Mouse (Mus musculus) midbrain, embryonic 13.5 days (tissue): ENCODE measurements around the gene Urm1. TPM values are rescaled to one million over a fixed set of nuclear protein-coding genes. Genes with fewer than 3 reads are reported as not detected.

Source experiments
- ATAC-seq: fragments of 200-750 bp; cut with Nextera tagmentation; 2 replicates; pipeline ENCODE4 v1.8.0; 2017; ENCODE audit warnings: mild to moderate bottlenecking, moderate TSS enrichment, moderate library complexity
- H3K27ac ChIP-seq: fragments of 300-500 bp; sonication (generic); 2 replicates; pipeline ENCODE4 v1.5.1; 2015; ENCODE audit warnings: inconsistent platforms, mild to moderate bottlenecking, moderate library complexity
- H3K27me3 ChIP-seq: fragments of 300-500 bp; sonication (generic); 2 replicates; pipeline ENCODE4 v1.6.1; 2015; ENCODE audit warnings: mild to moderate bottlenecking, inconsistent platforms
- H3K36me3 ChIP-seq: fragments of 300-500 bp; sonication (generic); 2 replicates; pipeline ENCODE4 v1.6.1; 2015; ENCODE audit warnings: mild to moderate bottlenecking, inconsistent platforms
- H3K4me1 ChIP-seq: fragments of 300-500 bp; sonication (generic); replicated peaks from 2 replicates; pipeline ENCODE4 v1.6.1; 2015; ENCODE audit warnings: inconsistent platforms
- H3K4me2 ChIP-seq: fragments of 300-500 bp; sonication (generic); replicated peaks from 2 replicates; pipeline ENCODE4 v1.6.1; 2015; ENCODE audit warnings: moderate library complexity, mild to moderate bottlenecking, inconsistent platforms
- H3K4me3 ChIP-seq: fragments of 300-500 bp; sonication (generic); replicated peaks from 2 replicates; pipeline ENCODE4 v1.5.1; 2015; ENCODE audit warnings: mild to moderate bottlenecking, inconsistent platforms
- H3K9ac ChIP-seq: fragments of 300-500 bp; sonication (generic); replicated peaks from 2 replicates; pipeline ENCODE4 v1.6.1; 2015; ENCODE audit warnings: mild to moderate bottlenecking, inconsistent platforms
- H3K9me3 ChIP-seq: fragments of 300-500 bp; sonication (generic); 2 replicates; pipeline ENCODE4 v1.6.1; 2016; ENCODE audit warnings: mild to moderate bottlenecking, inconsistent platforms
- WGBS: fragments of 180-500 bp; shearing (Covaris S2); methylation state at CpG from one replicate; pipeline ENCODE4 v1.1.7; 2015; 5-methylcytosine and 5-hydroxymethylcytosine counted together
- polyA plus RNA-seq: library from polyadenylated mRNA; unstranded; fragments of >200 nt; fragmentation: Nextera tagmentation; extraction: Ambion mirVana; gene quantifications from 2 replicates; pipeline ENCODE4 v1.2.1, GENCODE M21; 2015

The Urm1 gene
- polyA plus RNA-seq, 1 experiment from 2014 or later, result 23.1 TPM

GRCm38 (mm10) chr2:29839460-29839859 is 19.6 kb downstream of the Urm1 start:
- H3K9ac ChIP-seq, result peak overlapping the region; percentile 4; the same call in 1 of the 2 replicates
- peaks cover 21% of the 10 kb centered on the region for H3K36me3 ChIP-seq
- H3K27me3 ChIP-seq, result peaks cover 8% of the 10 kb centered on the region; the same call in 1 of the 2 replicates
- peak; percentile 84 for ATAC-seq
- peaks cover 75% of the 10 kb centered on the region for H3K4me1 ChIP-seq
- no peak overlapping the region for H3K4me3 ChIP-seq
- H3K4me2 ChIP-seq, result no peak overlapping the region
- no peaks in the 10 kb centered on the region for H3K9me3 ChIP-seq
- peak overlapping the region; percentile 87 for H3K27ac ChIP-seq
- 13% methylated on average over 4 of the region's 4 CpGs for WGBS

GRCm38 (mm10) chr2:29843231-29844105 is 23.6 kb downstream of the Urm1 start:
- peak overlapping the region; percentile 77; the same call in 1 of the 2 replicates for H3K4me3 ChIP-seq
- WGBS, result 30% methylated on average over 9 of the region's 9 CpGs
- H3K4me1 ChIP-seq, result peaks cover 68% of the 10 kb centered on the region
- ATAC-seq, result 0 out of 2 replicates have a peak, but pooled peaks have one; percentile 11
- peaks cover 21% of the 10 kb centered on the region for H3K36me3 ChIP-seq
- peak overlapping the region; percentile 78 for H3K4me2 ChIP-seq
- peak overlapping the region; percentile 96 for H3K27ac ChIP-seq
- peak overlapping the region; percentile 98 for H3K9ac ChIP-seq
- H3K27me3 ChIP-seq, result peaks cover 19% of the 10 kb centered on the region
- H3K9me3 ChIP-seq, result no peaks in the 10 kb centered on the region

GRCm38 (mm10) chr2:29844115-29844514 is 24.2 kb downstream of the Urm1 start:
- Histone ChIP-seq H3K4me3 (peak overlapping the region; percentile 77), H3K9ac (peak overlapping the region; percentile 98), H3K27ac (peak overlapping the region; percentile 96), H3K4me1 (peaks cover 67% of the 10 kb centered on the region), H3K9me3 (no peaks in the 10 kb centered on the region), H3K36me3 (peaks cover 21% of the 10 kb centered on the region), H3K27me3 (peaks cover 19% of the 10 kb centered on the region), H3K4me2 (peak overlapping the region; percentile 78)
- ATAC-seq, result no peak
- 19% methylated on average over 2 of the region's 2 CpGs for WGBS

GRCm38 (mm10) chr2:29844661-29845060 is 24.8 kb downstream of the Urm1 start:
- Histone ChIP-seq H3K4me2 (peak overlapping the region; percentile 78), H3K27ac (peak overlapping the region; percentile 96), H3K4me3 (peak overlapping the region; percentile 77), H3K9me3 (no peaks in the 10 kb centered on the region), H3K27me3 (peaks cover 19% of the 10 kb centered on the region), H3K9ac (peak overlapping the region; percentile 98), H3K36me3 (peaks cover 21% of the 10 kb centered on the region), H3K4me1 (peaks cover 67% of the 10 kb centered on the region)
- ATAC-seq, result no peak
- 7% methylated on average over 3 of the region's 3 CpGs for WGBS

GRCm38 (mm10) chr2:29845636-29846035 is 25.8 kb downstream of the Urm1 start:
- peaks cover 19% of the 10 kb centered on the region for H3K27me3 ChIP-seq
- WGBS, result under 1% methylated on average over 25 of the region's 25 CpGs

GRCm38 (mm10) chr2:29846061-29846853 is 26.4 kb downstream of the Urm1 start:
- peak overlapping the region; percentile 98 for H3K9ac ChIP-seq
- peaks cover 19% of the 10 kb centered on the region for H3K27me3 ChIP-seq
- 2% methylated on average over 46 of the region's 47 CpGs for WGBS
- H3K4me2 ChIP-seq, result peak overlapping the region; percentile 78
- peak overlapping the region; percentile 77 for H3K4me3 ChIP-seq
- H3K9me3 ChIP-seq, result no peaks in the 10 kb centered on the region
- peaks cover 21% of the 10 kb centered on the region for H3K36me3 ChIP-seq
- ATAC-seq, result peak; percentile 62
- peaks cover 56% of the 10 kb centered on the region for H3K4me1 ChIP-seq
- peak overlapping the region; percentile 96 for H3K27ac ChIP-seq

More at GRCm38 (mm10) chr2:29845636-29846035, 25.8 kb downstream of the Urm1 start:
- H3K4me3 ChIP-seq, result peak overlapping the region; percentile 77
- no peaks in the 10 kb centered on the region for H3K9me3 ChIP-seq
- H3K27ac ChIP-seq, result peak overlapping the region; percentile 96
- peaks cover 21% of the 10 kb centered on the region for H3K36me3 ChIP-seq
- peak overlapping the region; percentile 78 for H3K4me2 ChIP-seq
- peak; percentile 15; the same call in 1 of the 2 replicates for ATAC-seq
- peak overlapping the region; percentile 98 for H3K9ac ChIP-seq
- H3K4me1 ChIP-seq, result peaks cover 62% of the 10 kb centered on the region

- ATAC-seq, result peak; percentile 13; the same call in 1 of the 2 replicates
- Histone ChIP-seq H3K27me3 (peaks cover 19% of the 10 kb centered on the region), H3K4me2 (peak overlapping the region; percentile 78), H3K4me1 (peaks cover 56% of the 10 kb centered on the region), H3K4me3 (peak overlapping the region; percentile 77), H3K36me3 (peaks cover 16% of the 10 kb centered on the region), H3K27ac (peak overlapping the region; percentile 96), H3K9ac (peak overlapping the region; percentile 98), H3K9me3 (no peaks in the 10 kb centered on the region)
- WGBS, result 15% methylated on average over 3 of the region's 3 CpGs
These were observed 27.0 kb downstream of the Urm1 start for GRCm38 (mm10) chr2:29846911-29847310.

- no peak overlapping the region for H3K4me2 ChIP-seq
- H3K4me3 ChIP-seq, result no peak overlapping the region
- 44% methylated on average over 8 of the region's 8 CpGs for WGBS
- H3K4me1 ChIP-seq, result peaks cover 55% of the 10 kb centered on the region
- peaks cover 15% of the 10 kb centered on the region for H3K27me3 ChIP-seq
- no peaks in the 10 kb centered on the region for H3K9me3 ChIP-seq
- no peaks in the 10 kb centered on the region for H3K36me3 ChIP-seq
- 0 out of 2 replicates have a peak overlapping the region, but pooled peaks have one; percentile 5 for H3K27ac ChIP-seq
- H3K9ac ChIP-seq, result no peak overlapping the region; the same call in 1 of the 2 replicates
- no peak for ATAC-seq
These were observed 29.2 kb downstream of the Urm1 start for GRCm38 (mm10) chr2:29849041-29849440.

GRCm38 (mm10) chr2:29849841-29850480 is 30.1 kb downstream of the Urm1 start:
- H3K4me2 ChIP-seq, result no peak overlapping the region
- H3K27ac ChIP-seq, result peak overlapping the region; percentile 51; the same call in 1 of the 2 replicates
- no peak overlapping the region for H3K9ac ChIP-seq
- ATAC-seq, result no peak
- no peaks in the 10 kb centered on the region for H3K9me3 ChIP-seq
- H3K4me3 ChIP-seq, result no peak overlapping the region
- peaks cover 11% of the 10 kb centered on the region; the same call in 1 of the 2 replicates for H3K27me3 ChIP-seq
- 50% methylated on average over 5 of the region's 5 CpGs for WGBS
- peaks cover 52% of the 10 kb centered on the region for H3K4me1 ChIP-seq
- no peaks in the 10 kb centered on the region for H3K36me3 ChIP-seq

GRCm38 (mm10) chr2:29852957-29853485 is 33.1 kb downstream of the Urm1 start:
- 11% methylated on average over 4 of the region's 4 CpGs for WGBS
- no peaks in the 10 kb centered on the region for H3K36me3 ChIP-seq
- H3K9me3 ChIP-seq, result no peaks in the 10 kb centered on the region
- no peak overlapping the region for H3K4me3 ChIP-seq
- H3K27me3 ChIP-seq, result peaks cover 6% of the 10 kb centered on the region; the same call in 1 of the 2 replicates
- peak overlapping the region; percentile 66 for H3K27ac ChIP-seq
- 0 out of 2 replicates have a peak, but pooled peaks have one; percentile 10 for ATAC-seq
- 0 out of 2 replicates have a peak overlapping the region, but pooled peaks have one; percentile 42 for H3K9ac ChIP-seq
- H3K4me2 ChIP-seq, result no peak overlapping the region
- H3K4me1 ChIP-seq, result peaks cover 66% of the 10 kb centered on the region

- H3K27ac ChIP-seq, result peak overlapping the region; percentile 66
- H3K36me3 ChIP-seq, result no peaks in the 10 kb centered on the region
- peaks cover 71% of the 10 kb centered on the region for H3K4me1 ChIP-seq
- H3K9me3 ChIP-seq, result no peaks in the 10 kb centered on the region
- no peak overlapping the region for H3K4me2 ChIP-seq
- 44% methylated on average over 5 of the region's 5 CpGs for WGBS
- no peak overlapping the region for H3K9ac ChIP-seq
- no peak overlapping the region for H3K4me3 ChIP-seq
- H3K27me3 ChIP-seq, result peaks cover 6% of the 10 kb centered on the region; the same call in 1 of the 2 replicates
- ATAC-seq, result no peak
These were observed 33.9 kb downstream of the Urm1 start for GRCm38 (mm10) chr2:29853736-29854135.
